Mouse (Mus musculus): ENCODE results near the gene Btbd3. TPM values are rescaled to one million over a fixed set of nuclear protein-coding genes. Genes with fewer than 3 reads are reported as not detected.
"Not testable (repeated sequence)": the region's sequence is repeated elsewhere in the genome, so short reads cannot be mapped to it uniquely, and the experiment has no call there.

Gene Btbd3
- polyA plus RNA-seq, 1 experiment = 13.6 TPM

GRCm38 (mm10) chr2:138315644-138316043, 59.3 kb downstream of the Btbd3 start:
- Histone ChIP-seq H3K9me3 (replicated peaks; ENCODE audit: control insufficient read depth, insufficient read depth, low read length, poor library complexity, severe bottlenecking) (no peaks in the 10 kb centered on the region), H3K27me3 (ENCODE audit: control insufficient read depth, insufficient read depth, low read length, poor library complexity, severe bottlenecking) (no peaks in the 10 kb centered on the region), H3K27ac (ENCODE audit: insufficient read depth, low read length) (no peak overlapping the region), H3K4me1 (ENCODE audit: control insufficient read depth, insufficient read depth, low read length) (no peaks in the 10 kb centered on the region), H3K36me3 (ENCODE audit: control insufficient read depth, insufficient read depth, low read length, poor library complexity, severe bottlenecking) (no peaks in the 10 kb centered on the region), H3K4me3 (ENCODE audit: low read depth, low read length) (no peak overlapping the region), H3K9ac (ENCODE audit: low read depth, poor library complexity, severe bottlenecking) (no peak overlapping the region)
- TF ChIP-seq POLR2A (IDR thresholded peaks at IDR 0.05; ENCODE audit: insufficient read depth, low read length) (no peak), EP300 (IDR thresholded peaks at IDR 0.05; ENCODE audit: insufficient read depth, low read depth, low read length) (no peak), CTCF (IDR thresholded peaks at IDR 0.05; ENCODE audit: low read depth, low read length) (no peak)

- TF ChIP-seq EP300 (IDR thresholded peaks at IDR 0.05; ENCODE audit: insufficient read depth, low read depth, low read length) (no peak), POLR2A (IDR thresholded peaks at IDR 0.05; ENCODE audit: insufficient read depth, low read length) (no peak), CTCF (IDR thresholded peaks at IDR 0.05; ENCODE audit: low read depth, low read length) (no peak)
- H3K27ac ChIP-seq (ENCODE audit: insufficient read depth, low read length) = no peak overlapping the region
- no peaks in the 10 kb centered on the region for H3K9me3 ChIP-seq (replicated peaks; ENCODE audit: control insufficient read depth, insufficient read depth, low read length, poor library complexity, severe bottlenecking)
Measured at GRCm38 (mm10) chr2:138320408-138320807, 64.0 kb downstream of the Btbd3 start.

GRCm38 (mm10) chr2:138321041-138321481, 64.7 kb downstream of the Btbd3 start:
- Histone ChIP-seq H3K4me3 (ENCODE audit: low read depth, low read length) (no peak overlapping the region), H3K4me1 (ENCODE audit: control insufficient read depth, insufficient read depth, low read length) (no peaks in the 10 kb centered on the region), H3K9ac (ENCODE audit: low read depth, poor library complexity, severe bottlenecking) (no peak overlapping the region), H3K36me3 (ENCODE audit: control insufficient read depth, insufficient read depth, low read length, poor library complexity, severe bottlenecking) (no peaks in the 10 kb centered on the region), H3K27ac (ENCODE audit: insufficient read depth, low read length) (no peak overlapping the region), H3K9me3 (replicated peaks; ENCODE audit: control insufficient read depth, insufficient read depth, low read length, poor library complexity, severe bottlenecking) (no peaks in the 10 kb centered on the region), H3K27me3 (ENCODE audit: control insufficient read depth, insufficient read depth, low read length, poor library complexity, severe bottlenecking) (no peaks in the 10 kb centered on the region)
- no peak for TF ChIP-seq POLR2A (IDR thresholded peaks at IDR 0.05; ENCODE audit: insufficient read depth, low read length)
- no peak for TF ChIP-seq EP300 (IDR thresholded peaks at IDR 0.05; ENCODE audit: insufficient read depth, low read depth, low read length)
- TF ChIP-seq CTCF (IDR thresholded peaks at IDR 0.05; ENCODE audit: low read depth, low read length) = no peak

More at GRCm38 (mm10) chr2:138320408-138320807, 64.0 kb downstream of the Btbd3 start:
- H3K4me1 ChIP-seq (ENCODE audit: control insufficient read depth, insufficient read depth, low read length) = no peaks in the 10 kb centered on the region
- H3K36me3 ChIP-seq (ENCODE audit: control insufficient read depth, insufficient read depth, low read length, poor library complexity, severe bottlenecking) = no peaks in the 10 kb centered on the region
- H3K27me3 ChIP-seq (ENCODE audit: control insufficient read depth, insufficient read depth, low read length, poor library complexity, severe bottlenecking) = no peaks in the 10 kb centered on the region
- H3K9ac ChIP-seq (ENCODE audit: low read depth, poor library complexity, severe bottlenecking) = no peak overlapping the region
- no peak overlapping the region for H3K4me3 ChIP-seq (ENCODE audit: low read depth, low read length)

- Histone ChIP-seq H3K9me3 (replicated peaks; ENCODE audit: control insufficient read depth, insufficient read depth, low read length, poor library complexity, severe bottlenecking) (no peaks in the 10 kb centered on the region), H3K4me1 (ENCODE audit: control insufficient read depth, insufficient read depth, low read length) (no peaks in the 10 kb centered on the region), H3K4me3 (ENCODE audit: low read depth, low read length) (no peak overlapping the region), H3K9ac (ENCODE audit: low read depth, poor library complexity, severe bottlenecking) (no peak overlapping the region), H3K27me3 (ENCODE audit: control insufficient read depth, insufficient read depth, low read length, poor library complexity, severe bottlenecking) (no peaks in the 10 kb centered on the region), H3K36me3 (ENCODE audit: control insufficient read depth, insufficient read depth, low read length, poor library complexity, severe bottlenecking) (no peaks in the 10 kb centered on the region), H3K27ac (ENCODE audit: insufficient read depth, low read length) (no peak overlapping the region)
- TF ChIP-seq EP300 (IDR thresholded peaks at IDR 0.05; ENCODE audit: insufficient read depth, low read depth, low read length) (no peak), CTCF (IDR thresholded peaks at IDR 0.05; ENCODE audit: low read depth, low read length) (no peak), POLR2A (IDR thresholded peaks at IDR 0.05; ENCODE audit: insufficient read depth, low read length) (no peak)
Measured at GRCm38 (mm10) chr2:138322270-138323114, 66.1 kb downstream of the Btbd3 start.

GRCm38 (mm10) chr2:138326367-138326766, 70.0 kb downstream of the Btbd3 start:
- Histone ChIP-seq H3K9me3 (replicated peaks; ENCODE audit: control insufficient read depth, insufficient read depth, low read length, poor library complexity, severe bottlenecking) (no peaks in the 10 kb centered on the region), H3K36me3 (ENCODE audit: control insufficient read depth, insufficient read depth, low read length, poor library complexity, severe bottlenecking) (no peaks in the 10 kb centered on the region), H3K27ac (ENCODE audit: insufficient read depth, low read length) (no peak overlapping the region), H3K27me3 (ENCODE audit: control insufficient read depth, insufficient read depth, low read length, poor library complexity, severe bottlenecking) (no peaks in the 10 kb centered on the region), H3K4me1 (ENCODE audit: control insufficient read depth, insufficient read depth, low read length) (no peaks in the 10 kb centered on the region), H3K9ac (ENCODE audit: low read depth, poor library complexity, severe bottlenecking) (no peak overlapping the region), H3K4me3 (ENCODE audit: low read depth, low read length) (no peak overlapping the region)
- TF ChIP-seq EP300 (IDR thresholded peaks at IDR 0.05; ENCODE audit: insufficient read depth, low read depth, low read length) = no peak
- TF ChIP-seq CTCF (IDR thresholded peaks at IDR 0.05; ENCODE audit: low read depth, low read length) = no peak
- TF ChIP-seq POLR2A (IDR thresholded peaks at IDR 0.05; ENCODE audit: insufficient read depth, low read length) = no peak

- H3K27me3 ChIP-seq (ENCODE audit: control insufficient read depth, insufficient read depth, low read length, poor library complexity, severe bottlenecking); H3K9ac ChIP-seq (ENCODE audit: low read depth, poor library complexity, severe bottlenecking); H3K4me1 ChIP-seq (ENCODE audit: control insufficient read depth, insufficient read depth, low read length); H3K9me3 ChIP-seq (replicated peaks; ENCODE audit: control insufficient read depth, insufficient read depth, low read length, poor library complexity, severe bottlenecking); H3K27ac ChIP-seq (ENCODE audit: insufficient read depth, low read length); H3K4me3 ChIP-seq (ENCODE audit: low read depth, low read length); H3K36me3 ChIP-seq (ENCODE audit: control insufficient read depth, insufficient read depth, low read length, poor library complexity, severe bottlenecking): not testable (repeated sequence)
Measured at GRCm38 (mm10) chr2:138334198-138334597, 77.8 kb downstream of the Btbd3 start.
